Mouse (Mus musculus) gonadal fat pad, adult 2 months (tissue): ENCODE results near the gene Gpn2. TPM values are rescaled to one million over a fixed set of nuclear protein-coding genes. Genes with fewer than 3 reads are reported as not detected.

Source experiments
- DNase-seq: peaks from one replicate; pipeline ENCODE4 v3.0.0-alpha.2; 2012; ENCODE audit warnings: low read depth
- polyA plus RNA-seq: library from polyadenylated mRNA; depleted of rRNA; stranded (reverse); fragments of >200 nt; gene quantifications from 2 replicates; pipeline ENCODE4 v1.2.3, GENCODE M21; 2012; rRNA removed

Gpn2 gene
- polyA plus RNA-seq: 27.7 and 39.1 TPM in 2 replicates

DNA sequence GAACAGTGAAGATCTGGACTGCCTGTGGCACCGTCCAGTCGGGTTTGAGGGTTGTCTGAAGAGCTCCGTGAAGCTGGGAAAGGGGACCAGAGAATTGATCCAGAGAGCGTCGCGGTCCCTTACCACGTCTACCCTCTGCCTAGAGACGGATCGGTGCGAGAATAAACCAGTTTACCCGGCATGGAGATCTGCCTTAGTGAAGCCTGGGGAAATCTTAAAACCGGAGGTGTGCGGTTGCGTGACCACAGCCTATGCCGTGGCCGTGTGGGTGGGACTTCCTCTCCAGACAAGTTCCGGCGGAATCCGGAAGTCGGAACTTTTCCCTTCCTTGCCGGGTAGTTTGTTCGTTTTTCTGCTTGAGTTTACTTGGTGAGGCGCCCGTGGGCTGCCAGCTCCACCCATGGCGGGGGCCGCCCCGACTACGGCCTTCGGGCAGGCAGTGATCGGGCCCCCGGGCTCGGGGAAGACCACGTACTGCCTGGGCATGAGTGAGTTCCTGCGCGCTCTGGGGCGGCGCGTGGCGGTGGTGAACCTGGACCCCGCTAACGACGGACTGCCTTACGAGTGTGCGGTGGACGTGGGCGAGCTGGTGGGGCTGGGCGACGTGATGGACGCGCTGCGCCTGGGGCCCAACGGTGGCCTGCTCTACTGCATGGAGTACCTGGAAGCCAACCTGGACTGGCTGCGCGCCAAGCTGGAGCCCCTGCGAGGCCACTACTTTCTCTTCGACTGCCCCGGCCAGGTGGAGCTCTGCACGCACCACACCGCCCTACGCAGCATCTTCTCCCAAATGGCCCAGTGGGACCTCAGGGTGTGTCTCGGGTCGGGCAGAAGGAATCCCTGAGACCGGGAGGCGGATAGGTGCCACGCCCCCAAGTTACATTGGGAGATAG, at the start of gene Gpn2:
Gene Gpn2 (plus strand): TSS at position 304 of the 893 bp plus-strand sequence.
- DNase-seq: no peak

DNA sequence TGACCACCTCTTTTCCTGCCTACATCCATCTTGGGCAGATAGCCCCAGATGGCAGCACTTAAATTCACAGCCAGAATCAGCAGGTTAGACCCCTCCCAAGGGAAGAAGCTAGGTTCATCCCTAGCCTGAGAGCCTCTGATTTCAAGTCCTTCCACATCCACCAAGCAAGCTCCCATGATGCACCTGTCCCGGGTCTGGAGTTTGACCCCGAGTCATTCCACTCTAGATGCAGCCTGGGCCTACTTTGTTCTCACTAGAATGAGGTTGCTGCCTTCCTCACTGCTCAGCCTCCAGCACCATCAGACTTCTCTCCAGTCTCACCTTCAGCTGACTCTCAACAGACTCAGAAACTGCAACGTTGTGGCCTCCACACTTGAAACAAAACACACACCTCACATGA, 48.1 kb upstream of the Gpn2 start:
- no peak for DNase-seq

DNA sequence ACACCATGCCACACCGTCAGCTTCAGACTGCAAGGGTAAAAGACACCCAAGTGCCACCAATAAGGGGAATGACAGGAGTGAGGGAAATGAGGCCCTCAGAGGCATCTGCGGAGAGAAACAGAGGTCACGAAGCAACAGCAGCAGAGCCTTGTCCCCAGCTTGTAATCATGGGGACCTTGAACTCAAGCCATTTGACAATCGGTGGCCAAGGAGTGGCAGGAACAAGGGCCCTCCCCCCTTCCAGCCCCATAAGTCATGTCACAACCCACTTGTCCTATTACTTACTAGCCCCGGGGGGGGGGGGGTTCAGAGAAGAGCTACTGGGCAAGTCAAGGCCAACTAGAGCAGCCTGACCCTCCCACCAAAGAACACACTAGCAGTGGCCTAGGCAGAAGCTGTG, 47.5 kb upstream of the Gpn2 start:
- DNase-seq: no peak

DNA sequence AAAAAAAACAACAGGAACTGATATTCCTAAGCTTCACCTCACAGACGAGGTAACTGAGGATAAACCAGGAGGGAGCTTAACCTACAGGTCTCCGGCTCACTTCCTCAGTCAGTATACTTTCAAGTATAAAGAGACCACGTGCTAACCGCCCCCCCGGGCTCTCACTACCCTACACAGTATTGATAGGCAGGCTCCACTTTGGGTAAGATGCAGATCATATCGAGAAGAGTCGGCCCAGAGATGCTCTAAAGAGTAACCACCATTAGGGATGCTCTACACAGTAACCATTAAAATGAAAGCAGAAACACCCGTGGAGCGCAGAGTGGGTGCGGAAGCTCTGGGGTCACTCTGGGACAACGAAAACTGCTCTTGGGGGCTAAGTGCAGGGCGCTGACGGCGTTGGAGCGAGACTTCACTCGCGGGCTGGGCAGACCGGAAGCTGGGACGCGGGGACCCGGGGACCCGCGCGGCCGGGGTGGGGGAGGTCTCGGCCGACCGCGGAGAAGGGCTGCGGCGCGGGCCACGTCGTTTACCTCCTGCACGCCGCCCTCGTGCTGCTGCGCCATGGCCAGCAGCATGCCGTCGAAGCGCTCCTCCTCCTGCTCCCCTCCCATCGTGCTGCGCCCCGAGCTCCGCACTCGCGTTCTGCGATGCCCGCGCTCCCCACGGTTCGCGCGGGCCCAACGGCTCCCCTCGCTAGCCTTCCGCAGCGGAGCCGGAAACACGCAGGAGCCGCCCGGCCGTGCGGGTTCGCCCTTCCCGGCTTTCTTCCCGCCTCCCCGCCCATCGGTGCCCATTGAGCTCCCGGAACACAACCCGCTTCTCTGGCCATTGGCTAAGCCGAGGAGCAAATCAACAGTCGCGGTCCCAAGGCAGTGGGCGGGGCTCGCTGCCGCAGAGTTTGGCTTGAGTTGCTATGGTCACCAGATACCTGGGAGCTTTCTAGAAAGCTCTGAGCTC, 38.6 kb upstream of the Gpn2 start, which contains the start of gene Nudc:
Gene Nudc (minus strand): TSS at position 725 of the 960 bp plus-strand sequence.
- DNase-seq: peak; percentile 44

DNA sequence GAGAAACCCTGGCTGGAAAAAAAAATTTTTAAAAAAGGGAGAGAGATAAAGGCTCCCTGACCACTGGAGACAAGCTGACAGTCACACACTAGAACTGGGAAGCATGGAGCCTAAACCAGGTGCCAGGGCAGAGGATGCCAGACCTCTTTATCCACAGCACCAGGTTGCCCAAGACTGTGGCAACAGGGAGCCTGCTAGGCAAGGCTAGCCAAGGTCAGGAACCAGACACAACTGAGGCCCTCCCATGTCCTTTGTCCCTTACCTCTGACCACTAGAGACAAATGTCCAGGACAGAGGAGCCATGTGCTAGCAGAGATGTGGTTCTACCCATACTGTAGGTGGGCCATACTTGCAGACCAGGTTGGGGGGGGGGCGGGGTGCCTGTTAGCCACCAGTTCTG, 32.1 kb upstream of the Gpn2 start:
- no peak for DNase-seq

DNA sequence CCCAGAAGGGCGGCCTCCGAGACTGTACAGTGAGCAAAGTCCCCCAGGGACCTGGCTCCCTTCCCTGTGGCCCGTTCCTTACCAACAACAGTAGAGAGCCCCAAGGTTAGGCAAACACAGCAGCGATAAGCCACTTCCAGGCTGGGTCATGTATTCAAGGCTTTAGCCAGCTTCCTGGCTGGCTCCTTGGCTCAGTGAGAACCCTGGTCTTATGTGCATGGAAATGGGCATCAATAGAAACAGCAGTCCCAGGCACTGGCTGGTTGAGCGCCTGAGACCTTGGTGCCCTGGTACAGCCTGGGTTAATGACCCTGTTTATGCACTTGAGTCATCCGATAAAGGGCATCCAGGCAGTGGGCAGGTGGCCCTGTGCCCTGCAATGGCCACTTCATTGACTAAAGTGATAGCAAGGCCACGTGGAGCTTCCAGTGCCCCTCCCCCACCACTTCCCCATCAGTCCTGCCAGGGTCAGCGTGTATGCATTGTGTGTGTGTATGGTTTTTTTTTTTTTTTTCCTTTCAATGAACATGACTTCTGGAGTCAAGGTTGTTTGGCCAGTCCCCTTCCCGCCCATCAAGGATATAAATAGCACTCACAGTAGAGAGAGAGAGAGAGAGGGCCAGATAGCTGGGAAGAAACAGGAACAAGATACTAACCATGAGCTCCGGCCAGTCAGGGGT, 31.3 kb upstream of the Gpn2 start, which contains the start of gene Nr0b2:
Gene Nr0b2 (plus strand): TSS at position 609 of the 680 bp plus-strand sequence.
- no peak for DNase-seq

DNA sequence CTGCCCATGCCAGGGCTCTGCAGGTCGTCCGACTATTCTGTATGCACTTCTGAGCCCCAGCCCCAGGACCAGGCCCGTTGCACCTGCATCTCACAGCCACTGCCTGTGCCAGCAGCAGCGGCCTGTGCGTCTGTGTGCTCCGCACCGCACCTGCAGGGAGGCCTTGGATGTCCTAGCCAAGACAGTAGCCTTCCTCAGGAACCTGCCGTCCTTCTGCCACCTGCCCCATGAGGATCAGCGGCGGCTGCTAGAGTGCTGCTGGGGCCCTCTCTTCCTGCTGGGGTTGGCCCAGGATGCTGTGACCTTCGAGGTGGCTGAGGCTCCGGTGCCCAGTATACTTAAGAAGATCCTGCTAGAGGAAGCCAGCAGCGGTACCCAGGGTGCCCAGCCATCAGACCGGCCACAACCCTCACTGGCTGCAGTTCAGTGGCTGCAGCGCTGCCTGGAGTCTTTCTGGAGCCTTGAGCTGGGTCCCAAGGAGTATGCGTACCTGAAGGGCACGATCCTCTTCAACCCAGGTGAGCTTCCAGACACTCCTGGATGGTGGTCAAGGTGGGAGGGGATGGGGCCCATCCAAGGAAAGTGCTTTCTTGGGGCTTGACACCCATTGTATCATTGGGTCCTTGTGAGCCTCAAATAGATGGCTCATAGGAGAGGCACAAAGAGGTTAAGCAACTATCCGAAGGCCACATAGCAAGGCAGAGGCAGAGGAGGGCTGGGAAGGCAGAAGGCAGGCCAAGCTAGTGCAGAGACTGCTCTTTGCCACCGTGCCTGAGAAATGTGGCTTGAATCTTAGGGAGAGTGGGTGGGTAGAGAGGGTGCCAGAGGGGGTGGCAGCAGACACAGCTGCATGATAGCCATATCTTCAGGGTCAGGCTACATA, 30.5 kb upstream of the Gpn2 start:
- DNase-seq: no peak

DNA sequence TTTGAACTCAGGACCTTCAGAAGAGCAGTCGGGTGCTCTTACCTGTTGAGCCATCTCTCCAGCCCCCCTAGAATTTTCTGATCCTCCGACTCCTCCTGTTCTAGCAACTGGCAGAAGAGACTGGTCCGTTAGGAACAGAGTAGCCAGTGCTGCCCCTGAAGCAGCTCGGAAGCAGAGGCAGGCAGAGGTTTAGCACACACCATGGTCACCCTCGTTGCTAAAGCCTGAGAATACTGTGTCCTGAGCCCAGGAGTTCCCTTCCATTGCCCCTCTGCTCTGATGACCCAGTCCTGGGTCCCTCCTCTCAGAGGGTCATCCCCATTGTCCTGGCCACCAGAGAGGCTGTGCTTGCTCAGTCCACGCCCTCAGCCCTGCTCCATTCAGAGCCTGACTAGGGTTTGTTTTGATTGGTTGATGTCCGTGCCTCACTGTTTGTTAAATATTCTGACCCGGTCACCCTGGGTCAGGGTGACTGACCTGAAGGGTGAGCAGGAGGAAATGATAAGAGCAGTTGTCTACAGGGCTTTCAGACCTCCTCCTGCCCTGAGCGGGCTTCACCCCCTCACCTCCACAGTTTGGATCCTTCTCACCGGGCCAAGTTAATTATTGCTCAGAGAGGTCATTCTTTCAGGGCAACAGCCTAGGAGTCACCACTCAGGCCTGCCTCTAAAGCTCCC, 27.0 kb upstream of the Gpn2 start:
- DNase-seq: no peak

DNA sequence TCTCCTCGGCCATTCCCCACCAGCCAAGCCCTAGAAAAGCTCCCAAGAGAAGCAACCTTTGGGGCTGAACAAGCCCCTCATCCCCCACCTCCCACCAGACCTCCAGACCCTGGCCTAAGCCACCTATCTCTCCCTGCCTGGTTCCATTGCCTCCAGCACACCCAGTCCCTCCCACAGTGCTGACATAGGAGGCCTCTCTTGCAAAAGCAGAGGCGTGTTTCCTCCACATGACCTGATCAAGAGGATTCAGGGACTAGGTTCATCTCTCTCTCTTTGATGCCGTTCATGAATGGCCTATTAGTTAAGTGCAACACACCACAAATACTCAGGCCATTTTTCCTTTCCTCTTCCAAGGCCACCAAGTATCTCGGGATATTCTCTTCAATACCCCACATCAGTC, 24.3 kb upstream of the Gpn2 start:
- DNase-seq: no peak

DNA sequence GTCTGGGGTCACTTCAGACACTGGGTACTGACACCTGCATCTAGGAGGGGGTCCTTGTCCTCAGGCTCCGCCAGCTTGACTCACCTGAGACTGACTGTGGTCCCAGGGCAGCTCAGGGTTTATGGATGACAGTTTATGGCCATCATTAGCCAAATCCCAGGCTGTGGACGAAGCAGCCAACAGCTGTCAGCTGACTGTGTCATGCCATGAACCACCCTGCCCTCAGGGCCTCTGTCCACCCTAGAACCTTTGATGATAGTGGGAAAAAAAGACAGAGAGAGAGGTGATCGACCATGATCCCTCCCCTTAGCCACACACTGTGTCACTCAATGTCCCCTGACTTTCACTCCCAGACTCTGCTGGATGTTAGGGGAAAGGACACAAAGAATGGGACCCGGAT, 22.5 kb upstream of the Gpn2 start:
- no peak for DNase-seq

DNA sequence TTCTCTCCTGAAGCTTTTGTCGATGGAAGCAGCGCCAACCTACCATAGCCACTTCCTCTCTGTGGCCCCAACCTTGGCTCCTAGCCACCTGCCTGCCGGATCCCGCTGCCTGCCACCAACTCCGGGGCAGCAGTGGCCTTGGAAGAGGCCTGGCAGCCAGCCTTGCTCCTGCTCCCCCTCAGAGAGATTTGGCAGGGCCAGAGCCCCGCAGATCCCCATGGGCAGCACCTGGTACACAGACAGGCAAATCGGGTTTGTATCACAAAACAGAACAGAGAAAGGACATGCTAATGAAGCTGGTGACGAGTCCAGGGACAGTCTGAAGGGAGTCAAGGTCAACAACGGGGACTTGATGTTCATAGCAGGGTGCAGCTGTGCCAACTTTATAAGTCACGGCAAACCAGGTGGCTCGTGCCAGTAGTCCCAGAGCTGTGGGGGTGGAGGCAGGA, 21.0 kb upstream of the Gpn2 start:
- DNase-seq: no peak

DNA sequence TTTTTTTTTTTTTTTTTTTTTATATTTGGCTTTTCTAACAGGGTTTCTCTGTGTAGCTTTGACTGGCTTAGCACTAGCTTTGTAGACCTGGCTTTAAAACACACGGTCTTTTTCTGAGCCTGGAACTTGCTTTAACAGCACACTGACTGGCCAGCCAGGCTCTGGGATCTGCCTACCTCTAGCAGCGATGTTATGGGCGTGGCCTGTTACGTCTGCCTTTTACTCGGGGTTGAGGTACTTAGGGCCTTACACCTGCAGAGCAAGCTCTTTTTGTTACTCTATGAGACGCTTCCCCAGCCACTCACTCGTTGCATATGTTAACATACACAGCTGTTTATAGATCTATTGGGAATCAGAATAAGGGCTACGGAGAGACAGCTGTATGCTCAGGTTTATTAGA, 16.9 kb upstream of the Gpn2 start:
- no peak for DNase-seq

DNA sequence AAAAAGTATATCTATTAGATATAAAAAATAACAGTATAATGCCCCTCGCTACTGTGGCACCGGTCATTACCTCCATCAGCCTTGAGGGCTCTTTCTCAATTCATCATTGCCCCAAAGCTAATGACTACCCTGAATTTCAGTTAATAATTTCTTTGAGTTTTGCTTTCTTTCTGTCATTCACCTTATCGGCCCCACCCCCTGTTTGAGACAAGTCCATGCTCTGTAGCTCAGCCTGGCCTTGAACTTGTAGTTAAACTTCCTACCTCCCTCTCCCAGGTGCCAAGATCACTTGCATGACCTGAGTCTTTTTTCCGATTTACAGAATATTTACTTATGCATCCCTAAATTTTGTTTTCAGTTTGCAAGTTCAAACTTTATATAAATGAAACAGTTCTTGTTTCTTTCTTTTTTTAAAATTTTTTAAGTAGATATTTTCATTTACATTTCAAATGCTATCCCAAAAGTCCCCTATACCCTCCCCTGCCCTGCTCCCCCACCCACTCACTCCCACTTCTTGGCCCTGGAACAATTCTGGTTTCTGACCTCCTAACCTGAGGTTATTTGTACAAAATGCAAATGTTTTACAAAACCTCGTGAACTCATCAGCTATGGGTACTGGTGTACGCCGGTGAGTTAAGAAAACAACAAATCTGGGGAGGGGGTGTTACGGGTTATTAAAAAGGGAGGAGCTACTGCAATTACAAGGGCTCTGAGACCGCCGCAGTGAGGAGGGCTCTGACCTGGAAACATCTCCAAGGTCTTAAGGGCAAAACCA, 14.7 kb upstream of the Gpn2 start:
- DNase-seq: no peak

DNA sequence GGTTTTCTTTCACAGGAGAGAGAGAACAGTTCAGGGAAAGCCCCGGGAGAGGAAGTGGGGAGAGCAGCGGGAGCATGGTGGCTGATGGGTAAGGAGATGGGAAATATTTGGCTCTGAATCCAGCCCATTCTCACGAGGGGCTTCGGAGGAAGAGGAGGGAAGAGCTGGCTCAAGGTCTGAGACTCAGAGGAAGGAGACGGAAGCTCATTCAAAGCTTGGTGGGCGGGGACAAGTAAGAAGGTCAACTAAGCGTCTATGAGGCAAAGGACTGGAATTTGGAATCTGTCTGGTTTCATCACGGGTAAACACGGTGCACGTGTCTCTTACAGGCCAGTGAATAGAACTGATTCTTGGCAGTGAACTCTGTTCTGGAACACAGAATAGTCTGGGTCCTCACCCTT, 14.1 kb upstream of the Gpn2 start:
- no peak for DNase-seq

DNA sequence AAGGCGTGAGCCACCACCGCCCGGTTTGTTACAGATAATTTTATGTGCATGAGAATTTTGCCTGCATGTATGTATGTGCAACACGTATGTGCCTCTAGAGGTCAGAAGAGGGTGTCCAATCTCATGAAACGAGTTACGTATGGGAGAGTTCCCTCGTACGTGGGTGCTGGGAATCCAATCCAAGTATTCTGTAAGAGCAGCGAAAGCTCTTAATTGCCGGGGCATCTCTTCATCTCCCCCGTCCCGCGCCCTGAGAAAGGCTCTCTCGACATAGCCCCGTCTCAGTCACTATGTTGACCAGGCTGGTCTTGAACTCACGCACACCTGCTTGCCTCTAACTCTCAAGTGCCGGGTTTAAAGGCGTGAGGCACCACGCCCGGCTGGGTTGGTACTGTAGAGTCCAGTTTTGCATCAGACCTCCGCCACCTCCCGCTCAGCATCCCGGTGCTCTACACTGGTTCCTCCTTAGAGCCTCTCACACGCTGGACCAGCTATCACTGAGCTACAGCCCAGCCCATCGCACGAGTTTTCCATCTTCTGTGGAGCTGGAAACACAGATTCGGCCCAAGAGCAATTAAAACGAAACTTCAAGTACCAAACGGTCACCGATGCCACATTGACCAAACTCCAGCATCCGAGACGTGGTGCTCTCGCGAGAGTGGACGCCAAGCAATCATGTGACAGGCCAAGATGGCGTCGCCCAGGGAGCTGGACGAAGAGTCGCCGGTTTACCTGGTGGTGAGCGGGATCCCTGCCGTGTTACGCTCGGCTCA, 9.9 kb upstream of the Gpn2 start, which contains the start of gene Gpatch3:
Gene Gpatch3 (plus strand): TSS at position 676 of the 773 bp plus-strand sequence.
- no peak for DNase-seq

DNA sequence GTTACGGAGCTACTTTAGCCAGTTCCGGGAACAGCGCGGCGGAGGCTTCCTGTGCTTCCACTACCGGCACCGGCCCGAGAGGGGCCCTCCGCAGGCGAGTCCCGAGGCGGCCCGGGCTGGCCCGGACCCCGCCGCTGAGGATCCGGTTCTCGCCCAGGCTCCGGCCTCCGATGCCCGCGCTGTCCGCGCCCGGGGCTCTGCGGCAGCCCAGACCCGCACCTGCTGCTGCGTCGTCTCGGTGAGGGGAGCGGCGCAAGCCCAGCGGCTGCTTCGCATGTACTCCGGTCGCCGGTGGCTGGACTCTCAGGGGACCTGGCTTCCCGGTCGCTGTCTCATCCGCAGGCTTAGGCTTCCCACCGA, 9.3 kb upstream of the Gpn2 start:
- DNase-seq: no peak

DNA sequence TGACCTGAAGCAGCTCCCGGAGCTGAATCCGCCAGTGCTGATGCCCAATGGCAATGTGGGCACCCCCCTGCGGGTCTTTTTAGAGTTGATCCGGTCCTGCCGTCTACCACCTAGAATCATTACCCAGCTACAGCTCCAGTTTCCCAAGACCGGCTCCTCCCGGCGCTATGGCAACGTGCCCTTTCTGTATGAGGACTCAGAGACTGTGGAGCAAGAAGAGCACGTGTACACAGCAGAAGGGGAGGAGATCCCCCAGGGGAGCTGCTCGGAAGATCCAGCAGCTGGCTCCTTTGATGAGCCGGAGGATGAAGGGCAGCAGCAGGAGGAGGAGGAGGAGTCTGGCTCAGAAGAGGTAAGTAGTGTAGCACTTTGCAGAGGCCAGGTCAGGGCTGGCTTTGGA, 6.2 kb upstream of the Gpn2 start:
- DNase-seq: no peak

DNA sequence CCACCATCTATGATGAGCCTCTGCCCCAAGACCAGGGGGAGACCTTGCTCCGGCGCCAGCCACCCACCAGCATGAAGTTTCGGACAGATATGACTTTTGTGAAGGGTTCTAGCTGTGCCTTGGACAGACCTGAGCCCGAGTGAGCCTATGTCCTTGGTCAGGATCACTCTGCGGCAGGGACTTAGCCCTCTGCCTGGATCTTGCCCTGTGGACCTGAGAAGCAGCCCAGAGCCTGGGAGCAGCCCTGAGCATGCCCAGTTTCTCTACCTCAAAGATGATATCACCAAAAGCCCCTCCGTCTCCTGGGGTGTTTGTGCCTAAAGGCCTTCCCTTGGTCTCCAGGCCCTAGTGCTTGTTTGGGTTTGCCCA, 488 bp upstream of the Gpn2 start:
- DNase-seq: no peak

DNA sequence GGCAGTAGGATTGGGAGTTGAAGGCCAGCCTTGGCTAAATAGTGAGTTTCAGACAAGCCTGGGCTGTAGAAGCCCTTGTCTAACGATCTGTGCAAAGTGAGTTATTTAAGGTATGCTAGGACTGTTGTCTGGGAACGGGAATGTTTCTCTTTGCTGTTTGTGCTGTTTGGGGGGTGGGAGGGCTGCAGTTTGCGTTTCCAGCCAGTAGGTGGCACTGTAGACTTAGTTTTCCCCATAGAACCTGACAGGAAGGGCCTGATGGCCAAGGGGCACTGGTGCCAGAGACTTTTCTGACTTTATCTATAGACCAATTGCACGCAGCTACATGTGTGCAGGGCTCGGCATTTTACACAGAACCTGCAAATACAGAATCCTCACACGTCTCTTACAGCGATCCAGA, 8.4 kb downstream of the Gpn2 start:
- DNase-seq: no peak
